Mouse (Mus musculus) adrenal gland, adult 18-20 months (tissue): ENCODE data around the gene Kcnc1. TPM values are rescaled to one million over a fixed set of nuclear protein-coding genes. Genes with fewer than 3 reads are reported as not detected.

Experiments used
- DNase-seq, 2 experiments: peaks; one replicate each; pipeline ENCODE4 v3.0.0; 2021 to 2022; ENCODE audit warnings: low spot score in 2 of 2
- total RNA-seq, 2 experiments: library from RNA; stranded (reverse); gene quantifications; 1 replicate in 1 of 2; 2 replicates in 1 of 2; pipeline ENCODE4 v1.2.3; 2021

Kcnc1 gene
- total RNA-seq, 2 experiments from 2014 or later = 0.19 to 0.36 TPM

GRCm38 (mm10) chr7:46393718-46394511, 2.4 kb upstream of the Kcnc1 start:
- no peak for DNase-seq

DNA sequence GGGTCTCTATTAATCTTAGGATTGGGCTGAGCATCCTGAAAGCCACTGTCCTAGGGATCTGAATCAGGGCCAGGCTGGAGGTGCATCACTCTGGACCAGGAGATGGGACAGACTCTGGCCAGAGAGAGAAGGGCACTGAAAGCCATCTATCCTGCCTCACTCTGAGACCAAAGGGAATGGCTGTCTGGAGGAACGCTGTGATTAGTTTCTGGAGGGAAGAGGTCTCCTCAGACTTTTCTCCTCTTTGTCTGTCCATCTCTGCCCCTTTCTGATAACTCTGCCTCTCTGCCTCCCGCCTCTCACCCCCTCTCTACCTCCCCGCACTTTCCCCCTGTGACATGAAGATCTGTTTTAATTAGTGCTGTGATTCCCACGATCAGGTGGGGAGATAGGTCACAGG, 1.4 kb upstream of the Kcnc1 start:
- DNase-seq = no peak

GRCm38 (mm10) chr7:46395571-46395970, 726 bp upstream of the Kcnc1 start:
- no peak for DNase-seq

DNA sequence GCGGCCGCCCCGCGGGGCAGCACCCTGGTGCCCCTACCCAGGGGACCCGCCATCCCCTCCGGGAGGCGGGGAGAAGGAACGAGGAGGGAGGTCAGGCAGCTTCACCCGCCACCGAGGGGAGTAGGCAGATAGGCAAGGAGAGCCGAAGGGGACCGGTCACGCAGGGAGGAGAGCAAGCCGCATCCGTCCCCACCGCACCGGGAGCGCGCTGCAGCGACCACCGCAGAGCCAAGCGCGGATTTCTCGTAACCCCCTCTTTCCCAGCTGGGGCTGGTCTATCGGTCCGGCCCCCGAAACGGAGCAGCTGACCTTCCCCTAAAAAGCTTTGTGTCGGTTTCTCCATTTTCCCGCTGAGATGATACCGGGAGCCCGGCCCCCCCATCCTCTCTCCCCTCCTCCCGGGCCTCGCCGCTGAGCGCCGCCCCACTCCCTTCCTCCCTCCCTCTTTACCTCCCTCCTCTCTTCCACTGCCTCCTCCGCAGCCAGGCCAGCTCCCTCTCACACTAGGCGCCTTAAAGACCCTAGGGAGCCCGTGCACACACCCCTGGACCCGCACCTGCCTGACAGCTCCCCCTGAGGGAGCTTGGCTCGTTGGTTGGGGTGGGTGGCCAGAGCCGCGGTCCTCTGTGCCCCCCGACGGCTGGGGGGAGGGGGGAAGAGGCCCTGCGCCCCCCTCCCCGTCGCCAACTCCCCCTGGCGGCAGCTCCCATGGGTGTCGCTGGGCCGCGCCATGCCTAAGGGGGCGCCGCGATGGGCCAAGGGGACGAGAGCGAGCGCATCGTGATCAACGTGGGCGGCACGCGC, 833 bp downstream of the Kcnc1 start:
- no peak for DNase-seq

GRCm38 (mm10) chr7:46397732-46398333, 1.5 kb downstream of the Kcnc1 start:
- DNase-seq = no peak

DNA sequence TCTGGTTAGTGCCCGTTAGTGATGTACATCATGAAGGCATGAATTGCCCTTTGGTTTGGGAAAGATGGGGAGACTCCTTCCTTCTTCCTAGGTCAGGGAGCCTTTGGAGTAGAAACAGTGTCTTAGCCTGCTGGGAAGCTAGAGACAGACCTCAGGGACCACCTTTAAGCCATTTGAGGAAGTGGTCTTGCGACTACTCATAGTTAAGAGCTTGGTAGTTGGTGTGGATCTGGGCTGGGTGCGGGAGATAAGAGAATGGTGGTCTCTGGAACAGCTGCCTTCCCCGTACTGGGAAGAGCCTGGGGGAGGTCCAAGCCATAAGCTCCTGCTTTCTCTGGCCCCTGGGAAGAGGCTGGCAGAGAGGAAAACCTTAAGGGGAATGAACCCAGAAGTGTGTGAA, 2.3 kb downstream of the Kcnc1 start:
- no peak for DNase-seq

DNA sequence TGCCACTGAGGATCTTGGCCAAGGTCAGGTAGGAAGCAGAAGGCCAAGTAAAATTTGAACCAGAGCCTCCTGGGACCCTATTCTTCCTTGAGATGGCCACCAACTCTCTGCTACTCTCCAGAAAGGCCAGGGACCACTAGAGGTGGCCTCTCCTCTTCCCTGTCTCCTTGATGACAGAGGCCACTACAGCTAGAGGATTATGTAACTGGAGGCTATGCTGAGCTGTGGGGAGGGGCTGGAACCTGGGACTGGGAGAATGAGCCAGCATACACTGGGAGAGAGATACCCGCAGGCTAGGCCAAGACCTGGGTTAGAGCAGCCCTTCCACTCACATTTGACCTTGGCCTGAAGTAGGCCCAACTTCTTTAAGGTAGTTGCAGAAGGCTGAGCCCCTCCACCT, 3.4 kb downstream of the Kcnc1 start:
- DNase-seq = no peak

- DNase-seq = no peak
Measured at GRCm38 (mm10) chr7:46400346-46400745, 4.0 kb downstream of the Kcnc1 start.

- no peak for DNase-seq
Measured at GRCm38 (mm10) chr7:46401371-46402180, 5.3 kb downstream of the Kcnc1 start.

GRCm38 (mm10) chr7:46403616-46404485, 7.6 kb downstream of the Kcnc1 start:
- DNase-seq = no peak

GRCm38 (mm10) chr7:46404756-46405155, 8.5 kb downstream of the Kcnc1 start:
- DNase-seq = no peak

DNA sequence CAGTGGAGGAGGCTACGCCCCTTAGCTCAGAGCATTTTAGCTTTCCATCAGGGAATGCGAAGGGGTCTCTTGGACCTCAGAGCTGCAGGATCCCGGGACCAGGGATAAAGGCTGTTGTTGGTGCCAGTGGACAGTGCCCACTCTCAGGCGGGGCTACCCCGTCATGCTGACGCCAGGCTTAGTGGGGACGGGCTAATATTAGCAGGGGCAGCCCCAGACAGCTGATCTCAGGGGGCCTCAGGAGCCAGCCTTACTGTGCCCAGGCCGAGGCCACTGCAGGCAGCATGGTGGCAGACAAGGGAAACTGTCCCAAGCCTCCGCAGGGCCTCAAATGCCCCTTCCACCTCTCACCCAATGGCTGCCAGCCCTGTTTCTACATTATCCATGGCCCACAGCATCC, 12.3 kb downstream of the Kcnc1 start:
- no peak for DNase-seq

DNA sequence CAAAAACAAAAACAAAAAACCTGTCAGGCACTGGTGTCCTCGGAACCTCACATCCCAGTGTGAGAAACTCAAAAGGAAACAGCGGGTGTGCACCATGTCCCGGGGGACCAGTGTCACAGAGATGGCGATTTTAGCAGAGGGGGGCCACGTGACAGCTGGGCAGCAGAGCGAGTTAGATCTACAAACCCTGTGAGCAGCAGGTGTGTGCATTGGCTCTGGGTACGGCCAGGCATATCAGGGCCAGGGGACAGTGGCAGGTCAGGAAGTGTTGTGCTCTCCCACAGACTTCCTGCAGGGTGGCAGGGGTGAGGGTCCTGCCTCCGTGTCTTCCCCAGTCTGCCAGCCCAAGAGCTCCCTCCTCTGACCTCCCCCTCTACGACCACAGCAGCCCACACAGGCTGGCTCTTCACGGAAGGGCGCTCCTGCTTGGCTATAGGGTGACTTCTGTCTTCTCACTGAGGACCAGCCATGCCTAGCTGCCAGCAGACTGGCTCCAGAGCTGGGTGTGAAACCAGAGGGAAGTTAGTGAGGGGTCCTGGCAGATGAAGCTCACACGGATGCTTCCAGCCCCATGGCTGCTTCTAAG, 13.0 kb downstream of the Kcnc1 start:
- no peak for DNase-seq

DNA sequence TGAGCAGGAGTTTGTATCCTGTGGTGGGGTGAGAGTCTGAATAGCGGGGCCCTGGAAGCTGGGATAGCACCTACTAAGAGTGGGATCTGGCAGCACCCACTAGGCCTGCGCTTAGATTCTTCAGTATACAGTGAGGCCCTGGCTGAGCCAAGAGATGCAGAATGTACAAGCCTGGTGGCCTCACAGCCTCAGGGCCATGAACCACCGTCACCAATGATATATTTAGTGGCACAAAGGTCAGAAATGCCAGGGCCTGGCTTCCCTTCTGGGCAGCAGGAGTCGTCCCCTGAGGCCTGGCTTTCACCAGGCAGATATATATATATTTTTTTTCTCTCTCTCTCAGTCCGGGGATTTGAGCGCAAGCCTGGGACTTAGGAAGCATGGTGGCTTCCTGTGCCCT, 14.4 kb downstream of the Kcnc1 start:
- no peak for DNase-seq

- no peak for DNase-seq
Measured at GRCm38 (mm10) chr7:46412823-46413222, 16.5 kb downstream of the Kcnc1 start.

DNA sequence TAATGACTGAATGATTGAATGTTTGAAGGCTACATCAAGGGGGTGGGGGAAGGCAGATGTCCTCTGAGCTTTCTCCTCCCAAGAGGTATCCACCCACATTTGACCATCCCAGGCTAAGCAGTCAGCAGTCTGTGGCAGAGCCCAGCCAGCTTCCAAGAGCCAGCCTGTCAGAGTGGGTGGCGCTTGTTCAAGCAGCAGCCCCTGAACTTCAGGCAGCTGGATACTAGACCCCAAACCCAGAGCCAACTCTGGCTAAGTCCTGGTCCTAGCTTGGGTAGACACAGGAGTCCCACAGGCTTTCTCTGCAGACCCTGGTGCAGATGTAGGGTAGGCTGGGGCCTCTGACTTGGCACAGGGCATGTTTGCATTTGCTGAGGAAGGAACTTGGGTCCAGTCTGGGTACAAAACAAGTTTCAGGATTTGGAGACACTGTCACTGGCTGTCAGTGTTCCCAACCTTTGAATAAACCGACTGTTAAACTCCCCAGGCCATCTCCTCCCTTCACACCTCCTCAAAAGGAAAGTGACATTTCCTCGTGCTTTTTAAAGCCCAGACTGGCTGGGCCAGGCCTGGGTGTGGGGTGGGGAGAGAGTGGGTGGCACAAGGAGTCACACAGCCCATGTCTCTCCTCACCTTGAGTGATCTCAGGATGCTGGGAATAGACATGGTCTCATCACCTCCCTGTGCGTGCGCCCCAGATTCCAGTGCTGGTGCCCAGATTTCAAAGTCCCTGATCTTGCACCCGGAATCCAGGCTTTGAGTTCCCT, 17.8 kb downstream of the Kcnc1 start:
- no peak for DNase-seq

DNA sequence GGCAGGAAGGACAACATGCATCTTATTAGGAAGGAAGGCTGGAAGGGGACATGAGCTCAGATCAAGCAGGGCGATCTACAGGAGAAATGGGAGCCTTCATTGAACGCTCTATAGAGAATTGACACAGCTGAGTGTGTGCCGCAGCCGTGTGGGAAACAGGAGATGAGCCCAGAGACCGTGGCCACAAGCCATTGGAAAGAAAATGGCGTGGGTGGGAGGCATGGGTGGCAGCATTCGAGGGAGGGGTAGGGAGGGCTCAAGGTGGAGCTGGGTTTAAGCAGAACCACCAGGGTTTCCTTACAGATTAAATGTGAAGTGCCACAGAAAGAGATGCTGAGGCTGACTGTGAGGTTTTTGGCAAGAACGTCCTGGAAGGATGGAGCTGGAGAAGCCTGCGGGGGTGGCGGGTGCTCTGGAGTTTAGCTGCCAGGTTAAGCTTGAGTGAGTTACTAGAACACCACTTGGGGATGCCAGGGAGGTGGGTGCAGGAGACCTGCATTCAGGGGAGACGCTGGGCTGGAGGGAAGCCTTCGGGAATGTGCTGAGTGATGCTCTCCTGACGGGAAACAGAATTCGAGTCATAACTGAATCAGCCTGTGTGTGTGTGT, 19.6 kb downstream of the Kcnc1 start:
- DNase-seq = no peak

DNA sequence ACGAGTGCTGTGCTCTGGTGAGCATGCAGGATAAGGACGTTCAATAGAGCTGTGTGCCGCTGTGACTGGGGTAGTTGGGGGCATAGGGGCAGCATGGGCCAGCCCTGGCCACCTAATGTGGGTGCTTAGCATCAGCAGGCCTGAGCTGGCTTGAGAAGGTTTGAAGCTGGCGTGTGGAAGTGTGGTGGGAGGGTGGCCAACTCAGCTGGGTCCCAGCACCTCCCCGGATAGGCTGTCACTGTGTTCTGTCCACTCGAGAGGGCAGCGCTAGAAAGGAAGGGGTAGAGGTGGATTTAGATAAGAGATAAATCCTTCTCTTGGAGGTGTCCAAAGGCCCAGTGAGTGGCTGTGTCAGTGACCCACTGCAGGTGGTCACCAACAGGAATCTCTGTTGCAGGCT, 21.2 kb downstream of the Kcnc1 start:
- no peak for DNase-seq
